Mouse (Mus musculus) testis, postnatal 14 days (tissue): ENCODE results near the gene Eno2.
A peak's percentile ranks its signal among the peaks of the same experiment; 100 is the strongest.

Experiments
- DNase-seq: peaks from one replicate; pipeline ENCODE4 v3.0.0; 2021; ENCODE audit warnings: low spot score

The Eno2 gene

GRCm38 (mm10) chr6:124759259-124759658 lies 10.2 kb downstream of the Eno2 start:
- peak; percentile 84 for DNase-seq

GRCm38 (mm10) chr6:124758849-124759232 lies 10.6 kb downstream of the Eno2 start:
- no peak for DNase-seq

- no peak for DNase-seq
Measured at GRCm38 (mm10) chr6:124757909-124758848, 11.3 kb downstream of the Eno2 start.

DNA sequence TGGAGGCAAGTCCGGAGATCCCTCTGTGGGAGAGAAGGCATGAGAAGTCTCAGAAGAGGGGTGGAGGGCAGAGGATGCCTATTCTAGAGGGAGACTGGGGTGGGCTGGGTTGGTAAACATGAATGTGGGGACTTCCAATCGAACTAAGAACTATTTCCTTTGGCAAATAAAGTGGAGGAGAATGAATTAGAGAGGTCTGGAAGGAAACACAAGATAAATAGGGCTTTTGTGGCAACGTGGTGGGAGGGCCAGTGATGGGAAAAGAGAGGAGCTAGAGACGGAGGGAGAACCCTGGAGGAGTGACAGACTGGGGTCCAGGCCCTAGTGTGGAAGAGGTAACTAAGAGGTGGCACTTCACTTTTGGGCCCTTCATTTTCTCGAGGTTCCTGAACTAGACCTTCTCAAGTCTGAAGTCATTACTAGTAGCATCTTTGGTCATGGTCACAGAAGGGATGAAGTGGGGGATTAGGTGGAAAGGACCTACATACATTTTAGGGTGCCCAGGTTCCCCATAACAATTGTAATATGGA lies 12.1 kb downstream of the Eno2 start:
- no peak for DNase-seq

DNA sequence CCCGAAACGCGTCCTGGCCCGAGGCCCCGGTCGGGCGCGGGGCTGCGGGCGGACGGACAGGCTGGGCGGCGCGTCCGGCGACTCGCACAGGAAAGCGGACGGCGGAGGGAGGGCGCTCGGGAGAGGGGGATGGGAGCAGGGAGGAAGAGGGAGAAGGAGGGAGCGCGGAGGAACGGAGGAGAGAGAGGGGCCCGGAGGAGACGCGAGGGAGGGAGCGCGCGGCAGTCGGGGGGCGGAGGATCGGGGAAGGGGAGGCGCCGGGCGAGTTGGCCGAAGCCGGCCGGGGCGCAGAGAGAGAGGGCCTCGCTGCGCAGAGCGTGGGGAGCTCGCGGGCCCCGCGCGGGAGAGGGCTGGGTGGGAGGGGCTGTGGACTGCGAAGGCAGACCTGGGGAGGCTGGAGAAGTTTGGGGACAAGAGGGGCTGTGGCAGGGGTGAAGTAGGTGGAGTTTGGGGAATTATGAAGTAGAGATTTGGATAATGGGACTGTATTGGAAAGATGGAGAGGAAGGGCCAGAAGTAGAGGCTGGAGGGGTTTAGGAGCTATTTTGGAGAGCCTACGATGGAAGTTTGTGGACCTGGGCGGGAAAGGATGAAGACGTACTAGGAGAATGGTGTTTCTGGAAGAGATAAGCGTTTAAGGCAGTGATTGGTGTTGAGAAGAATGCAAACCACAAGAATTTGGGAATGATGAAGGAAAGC lies 12.7 kb downstream of the Eno2 start:
- peak; percentile 83 for DNase-seq

- peak; percentile 72 for DNase-seq
Measured at GRCm38 (mm10) chr6:124755831-124756595, 13.5 kb downstream of the Eno2 start, which contains the start of the genes Gm45234 and Atn1. TSS of gene Gm45234 (minus strand) at chr6:124756021. TSS of gene Atn1 (minus strand) at chr6:124756524.

- DNase-seq = no peak
Measured at GRCm38 (mm10) chr6:124755306-124755705, 14.2 kb downstream of the Eno2 start.

DNA sequence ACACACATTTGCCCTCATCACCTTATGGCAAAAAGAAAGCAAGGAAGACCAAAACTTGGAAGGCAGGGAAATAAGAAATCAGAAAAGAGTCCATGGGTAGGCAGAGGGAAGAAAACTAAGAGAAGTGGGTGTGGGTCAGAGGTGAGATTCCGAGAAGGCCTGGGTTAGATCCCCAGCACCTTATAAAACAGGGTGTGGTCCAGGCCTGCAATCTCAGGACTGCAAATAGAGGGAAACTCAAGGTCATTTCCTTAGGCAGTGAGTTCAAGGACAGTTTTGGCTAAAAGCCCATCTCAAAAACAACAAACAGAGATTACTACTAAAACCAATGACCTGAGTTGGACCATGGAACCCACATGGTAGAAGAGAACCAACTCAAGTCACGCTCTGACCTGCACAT lies 15.6 kb downstream of the Eno2 start:
- DNase-seq = no peak

DNA sequence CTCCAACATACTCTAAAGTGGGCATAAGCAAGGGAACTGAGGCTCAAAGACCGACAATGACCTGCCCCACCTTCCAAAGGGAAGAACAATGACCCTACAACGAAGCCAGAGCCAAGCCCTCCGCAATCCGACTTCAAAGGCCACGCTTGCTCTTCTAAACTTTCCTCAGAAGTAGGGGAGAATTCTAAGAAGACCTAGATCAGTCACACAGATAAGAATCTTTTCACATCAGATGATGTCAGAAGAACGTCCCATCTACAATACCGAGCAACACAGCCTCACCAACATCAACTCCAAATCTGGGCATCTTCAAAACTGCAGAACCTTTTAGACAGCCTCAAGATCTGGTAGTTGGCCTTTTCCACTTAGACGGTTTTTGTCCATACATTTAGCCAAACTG lies 19.1 kb downstream of the Eno2 start:
- DNase-seq = no peak

DNA sequence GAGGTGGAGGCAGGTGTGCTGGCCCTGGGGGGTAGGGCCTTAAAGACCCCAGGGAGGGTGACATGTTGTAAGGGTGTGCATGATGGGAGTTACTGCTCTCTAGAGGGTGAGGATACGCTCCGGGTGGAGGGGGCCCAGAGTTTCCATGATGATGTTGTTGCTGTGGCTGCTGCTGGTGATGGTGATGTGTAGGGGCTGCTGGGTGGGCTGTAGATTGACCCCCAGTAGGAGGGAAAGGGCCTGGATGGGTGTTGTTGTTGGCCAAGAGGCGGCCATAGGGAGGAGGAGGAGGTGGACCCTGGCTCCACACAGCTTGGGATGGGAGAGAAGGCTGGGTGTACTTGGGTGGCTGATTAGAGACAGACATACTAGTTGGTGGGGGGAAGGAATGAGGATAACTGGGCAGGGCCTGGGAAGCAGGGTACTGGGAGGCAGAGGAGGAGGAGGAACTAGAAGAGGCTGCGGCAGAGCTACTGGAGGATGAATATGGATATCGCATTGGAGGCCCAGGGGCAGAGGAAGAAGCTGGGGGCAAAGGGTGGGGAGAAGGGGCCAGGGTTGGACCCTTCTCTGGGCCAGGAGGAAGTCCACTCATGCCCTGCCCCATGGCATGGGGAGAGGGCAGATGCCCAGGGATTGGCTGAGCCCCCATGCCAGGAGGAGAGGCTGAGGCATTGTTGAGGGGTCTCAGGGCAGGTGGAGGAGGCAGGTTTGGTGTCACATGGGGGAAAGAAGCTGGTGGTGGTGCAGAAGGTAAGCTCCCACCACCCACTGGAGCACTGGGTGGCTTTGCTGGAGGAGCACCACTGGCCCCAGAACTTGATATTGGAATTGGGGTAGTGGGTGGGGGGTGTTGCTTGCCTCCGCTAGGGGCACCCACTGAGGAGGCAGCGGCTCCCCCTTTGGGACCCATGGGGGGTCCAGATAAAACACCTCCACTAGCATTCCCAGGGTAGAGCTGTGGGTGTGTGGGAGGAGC lies 22.5 kb downstream of the Eno2 start:
- no peak for DNase-seq

- no peak for DNase-seq
Measured at GRCm38 (mm10) chr6:124746296-124746605, 23.2 kb downstream of the Eno2 start.

DNA sequence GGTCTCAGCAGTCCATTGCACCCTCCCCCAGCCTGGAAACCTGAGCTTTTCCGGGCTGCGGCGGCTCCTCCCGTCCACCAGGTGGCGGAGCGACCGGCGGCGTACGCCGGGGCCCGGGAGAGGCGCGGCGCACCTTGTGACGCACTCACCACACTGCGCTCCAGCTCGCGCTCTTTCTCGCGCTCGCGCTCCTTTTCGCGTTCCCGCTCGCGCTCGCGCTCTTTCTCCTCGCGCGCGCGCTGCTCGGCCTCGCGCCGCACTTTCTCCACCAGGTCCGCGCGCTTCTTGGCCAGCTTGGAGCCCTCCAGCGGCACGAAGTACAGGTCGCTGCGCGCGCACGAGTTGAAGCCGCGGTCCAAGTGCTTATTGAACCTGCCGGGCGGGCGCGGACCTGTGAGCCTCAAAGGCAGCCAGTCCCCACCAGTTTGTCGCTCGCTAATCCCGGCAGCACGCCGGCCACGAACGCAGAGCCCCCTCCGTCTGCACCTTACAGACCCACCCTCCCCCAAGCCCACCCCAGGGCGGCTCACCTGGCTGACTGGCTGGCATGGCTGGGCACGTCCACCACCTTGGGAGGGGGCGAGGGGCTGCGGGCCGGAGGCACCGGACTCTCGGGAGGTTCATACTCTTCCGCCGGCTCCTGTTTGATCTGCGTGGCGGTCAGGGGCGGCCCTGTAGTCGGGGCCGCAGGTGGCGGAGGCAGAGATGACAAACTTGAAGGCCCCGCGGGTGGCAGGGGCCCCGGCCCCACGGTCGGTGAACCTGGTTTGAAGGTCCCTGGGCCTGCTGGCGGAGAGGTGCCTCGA lies 23.8 kb downstream of the Eno2 start:
- DNase-seq = peak; percentile 94

GRCm38 (mm10) chr6:124744755-124745321 lies 24.6 kb downstream of the Eno2 start:
- DNase-seq = peak; percentile 33

DNA sequence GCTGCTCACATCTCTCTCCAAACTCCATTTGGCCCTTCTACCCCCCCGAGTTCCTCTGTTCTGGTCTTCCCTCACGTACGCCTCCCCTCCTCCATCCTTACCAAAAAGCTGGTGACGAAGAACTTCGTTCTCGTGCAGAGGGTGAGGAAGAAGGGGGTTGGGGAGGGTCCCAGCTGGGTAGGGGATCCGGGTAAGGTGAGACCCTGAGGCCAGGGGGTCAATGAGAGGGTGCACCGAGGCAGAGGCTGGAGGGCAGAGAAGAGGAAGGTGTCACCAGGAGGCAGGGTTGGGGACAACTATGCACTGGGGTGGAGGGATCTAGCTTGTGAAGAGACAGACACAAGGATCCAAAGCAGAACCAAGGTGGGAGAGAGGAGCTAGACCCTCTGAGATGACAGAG lies 25.8 kb downstream of the Eno2 start:
- no peak for DNase-seq

GRCm38 (mm10) chr6:124742839-124743514 lies 26.5 kb downstream of the Eno2 start:
- peak; percentile 35 for DNase-seq

- no peak for DNase-seq
Measured at GRCm38 (mm10) chr6:124741842-124742241, 27.6 kb downstream of the Eno2 start.

DNA sequence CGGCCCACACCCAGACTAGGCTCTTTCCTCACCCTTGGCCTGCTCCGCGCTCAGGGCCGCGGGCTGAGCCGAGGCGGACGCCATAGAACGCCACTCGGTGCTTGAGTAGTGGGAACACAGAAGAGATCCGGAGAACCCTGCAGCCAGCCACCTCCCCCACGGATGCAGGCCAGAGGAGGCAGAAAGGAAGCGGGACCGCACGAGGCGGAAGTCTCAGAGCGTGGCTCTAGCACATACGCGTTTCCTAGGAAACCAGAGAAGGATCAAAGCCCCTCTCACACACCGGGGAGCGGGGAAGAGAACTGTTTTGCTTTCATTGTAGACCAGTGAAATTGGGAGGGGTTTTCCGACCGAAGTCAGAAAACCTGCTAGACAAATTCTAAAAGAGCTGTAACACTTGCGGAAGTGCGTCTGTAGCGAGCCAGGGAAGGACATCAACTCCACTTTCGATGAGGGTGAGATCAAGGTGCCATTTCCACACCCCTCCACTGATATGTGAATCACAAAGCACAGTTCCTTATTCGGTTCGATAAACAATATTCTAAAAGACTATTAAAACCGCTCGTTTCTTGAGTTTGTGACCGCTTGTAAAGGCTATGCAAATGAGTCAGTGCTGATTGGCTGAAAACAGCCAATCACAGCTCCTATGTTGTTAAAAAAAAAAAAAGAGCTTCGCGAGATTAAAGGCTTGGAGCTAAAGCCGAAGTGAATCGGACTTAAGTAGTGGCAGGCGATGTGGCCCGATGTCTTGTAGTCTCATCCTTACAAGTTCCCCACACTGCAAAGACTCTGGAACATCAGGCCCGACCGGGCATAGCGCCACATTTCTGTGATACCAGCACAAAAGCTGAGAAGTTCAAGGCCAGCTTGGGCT lies 28.3 kb downstream of the Eno2 start, which contains the start of gene Grcc10:
Gene Grcc10 (minus strand): TSS at position 487 of the 874 bp plus-strand sequence.
- DNase-seq = peak; percentile 91
